Mouse (Mus musculus) midbrain, embryonic 14.5 days (tissue): ENCODE results near the gene Gna11. TPM values are rescaled to one million over a fixed set of nuclear protein-coding genes. Genes with fewer than 3 reads are reported as not detected.

Source experiments
- ATAC-seq: fragments of 200-750 bp; cut with Nextera tagmentation; 2 replicates; pipeline ENCODE4 v1.8.0; 2017; ENCODE audit warnings: moderate number of reproducible peaks, moderate library complexity; ENCODE audit not compliant: low FRiP score, low TSS enrichment
- DNase-seq: peaks from one replicate; pipeline ENCODE4 v3.0.0-alpha.2; 2015
- H3K27ac ChIP-seq: fragments of 300-500 bp; sonication (generic); replicated peaks from 2 replicates; pipeline ENCODE4 v1.5.1; 2014; ENCODE audit warnings: mild to moderate bottlenecking, low read depth, low read length, moderate library complexity
- H3K27me3 ChIP-seq: fragments of 300-500 bp; sonication (generic); 2 replicates; pipeline ENCODE4 v1.6.1; 2014; ENCODE audit warnings: low read length, control low read depth, mixed read lengths; ENCODE audit not compliant: control insufficient read depth, insufficient read depth
- H3K36me3 ChIP-seq: fragments of 300-500 bp; sonication (generic); 2 replicates; pipeline ENCODE4 v1.6.1; 2014; ENCODE audit warnings: low read length, control low read depth; ENCODE audit not compliant: control insufficient read depth, insufficient read depth
- H3K4me1 ChIP-seq: fragments of 300-500 bp; sonication (generic); 2 replicates; pipeline ENCODE4 v1.6.1; 2014; ENCODE audit warnings: mild to moderate bottlenecking, antibody characterized with exemption, low read length, control low read depth; ENCODE audit not compliant: control insufficient read depth, insufficient read depth
- H3K4me2 ChIP-seq: fragments of 300-500 bp; sonication (generic); 2 replicates; pipeline ENCODE4 v1.6.1; 2014; ENCODE audit warnings: mild to moderate bottlenecking, low read length, moderate library complexity
- H3K4me3 ChIP-seq: fragments of 300-500 bp; sonication (generic); replicated peaks from 2 replicates; pipeline ENCODE4 v1.5.1; 2014; ENCODE audit warnings: low read depth, low read length
- H3K9ac ChIP-seq: fragments of 300-500 bp; sonication (generic); replicated peaks from 2 replicates; pipeline ENCODE4 v1.6.1; 2014; ENCODE audit warnings: mild to moderate bottlenecking, low read length, moderate library complexity
- H3K9me3 ChIP-seq: fragments of 300-500 bp; sonication (generic); 2 replicates; pipeline ENCODE4 v1.6.1; 2016; ENCODE audit warnings: low read length, control low read depth, mixed read lengths; ENCODE audit not compliant: control insufficient read depth
- WGBS: fragments of 180-500 bp; shearing (Covaris S2); extraction: QIAGEN DNeasy Blood & Tissue Kit; methylation state at CpG from one replicate; pipeline ENCODE4 v1.1.7; 2014; 5-methylcytosine and 5-hydroxymethylcytosine counted together
- polyA plus RNA-seq: library from polyadenylated mRNA; unstranded; fragments of >200 nt; fragmentation: Nextera tagmentation; extraction: Ambion mirVana; gene quantifications from 2 replicates; pipeline ENCODE4 v1.2.1, GENCODE M21; 2014

Gene Gna11
- polyA plus RNA-seq, 1 experiment from 2014 or later, result 86.7 TPM

GRCm38 (mm10) chr10:81562411-81562810, 17.4 kb upstream of the Gna11 start:
- H3K36me3 ChIP-seq, result peaks cover 42% of the 10 kb centered on the region
- no peak overlapping the region for H3K4me3 ChIP-seq
- no peak overlapping the region for H3K27ac ChIP-seq
- no peak for ATAC-seq
- no peaks in the 10 kb centered on the region for H3K9me3 ChIP-seq
- H3K9ac ChIP-seq, result no peak overlapping the region
- peaks cover 28% of the 10 kb centered on the region for H3K4me1 ChIP-seq
- 0 out of 2 replicates have a peak overlapping the region, but pooled peaks have one; percentile 13 for H3K4me2 ChIP-seq
- H3K27me3 ChIP-seq, result peaks cover 27% of the 10 kb centered on the region; the same call in 1 of the 2 replicates
- WGBS, result 69% methylated on average over 6 of the region's 6 CpGs
- no peak for DNase-seq

- Histone ChIP-seq H3K36me3 (peaks cover 34% of the 10 kb centered on the region), H3K9me3 (no peaks in the 10 kb centered on the region), H3K4me3 (peak overlapping the region; percentile 87), H3K27ac (no peak overlapping the region), H3K4me1 (peaks cover 28% of the 10 kb centered on the region), H3K4me2 (peak overlapping the region; percentile 81), H3K27me3 (peaks cover 12% of the 10 kb centered on the region; the same call in 1 of the 2 replicates), H3K9ac (peak overlapping the region; percentile 99)
- 34% methylated on average over 15 of the region's 16 CpGs for WGBS
- no peak for ATAC-seq
- DNase-seq, result no peak
Measured at GRCm38 (mm10) chr10:81560719-81561459, 15.9 kb upstream of the Gna11 start.

- peak overlapping the region; percentile 89 for H3K27ac ChIP-seq
- H3K4me3 ChIP-seq, result peak overlapping the region; percentile 87
- ATAC-seq, result peak; percentile 32
- 1% methylated on average over 36 of the region's 36 CpGs for WGBS
- peak overlapping the region; percentile 99 for H3K9ac ChIP-seq
- H3K27me3 ChIP-seq, result peaks cover 2% of the 10 kb centered on the region; the same call in 1 of the 2 replicates
- peak overlapping the region; percentile 81 for H3K4me2 ChIP-seq
- peaks cover 28% of the 10 kb centered on the region for H3K4me1 ChIP-seq
- no peak for DNase-seq
- H3K9me3 ChIP-seq, result no peaks in the 10 kb centered on the region
- H3K36me3 ChIP-seq, result peaks cover 24% of the 10 kb centered on the region
Measured at GRCm38 (mm10) chr10:81559627-81560539, 14.9 kb upstream of the Gna11 start.

GRCm38 (mm10) chr10:81559163-81559626, 14.2 kb upstream of the Gna11 start, which contains the start of gene Aes:
Gene Aes (plus strand): TSS chr10:81559488.
- Histone ChIP-seq H3K9me3 (no peaks in the 10 kb centered on the region), H3K27me3 (no peaks in the 10 kb centered on the region), H3K4me2 (peak within 1 kb of the TSS; percentile 81), H3K9ac (peak within 1 kb of the TSS; percentile 99), H3K36me3 (peaks cover 17% of the 10 kb centered on the region), H3K4me3 (peak within 1 kb of the TSS; percentile 87), H3K4me1 (peaks cover 26% of the 10 kb centered on the region), H3K27ac (peak within 1 kb of the TSS; percentile 89)
- DNase-seq (peak; percentile 80), ATAC-seq (peak; percentile 66)
- WGBS, result 0% methylated on average over 44 of the region's 53 CpGs

GRCm38 (mm10) chr10:81557491-81557890, 12.5 kb upstream of the Gna11 start:
- Histone ChIP-seq H3K4me2 (no peak overlapping the region), H3K4me3 (no peak overlapping the region), H3K4me1 (peaks cover 12% of the 10 kb centered on the region), H3K36me3 (peaks cover 6% of the 10 kb centered on the region; the same call in 1 of the 2 replicates), H3K9me3 (no peaks in the 10 kb centered on the region), H3K27me3 (no peaks in the 10 kb centered on the region), H3K9ac (no peak overlapping the region), H3K27ac (no peak overlapping the region)
- 60% methylated on average over 1 of the region's 1 CpGs for WGBS
- ATAC-seq, result no peak
- DNase-seq, result no peak

- no peak overlapping the region for H3K4me2 ChIP-seq
- H3K4me3 ChIP-seq, result no peak overlapping the region
- no peak overlapping the region for H3K27ac ChIP-seq
- no peaks in the 10 kb centered on the region for H3K27me3 ChIP-seq
- DNase-seq, result no peak
- peaks cover 12% of the 10 kb centered on the region for H3K4me1 ChIP-seq
- H3K9ac ChIP-seq, result no peak overlapping the region
- H3K36me3 ChIP-seq, result peaks cover 2% of the 10 kb centered on the region; the same call in 1 of the 2 replicates
- H3K9me3 ChIP-seq, result no peaks in the 10 kb centered on the region
- ATAC-seq, result no peak
- 75% methylated on average over 3 of the region's 3 CpGs for WGBS
Measured at GRCm38 (mm10) chr10:81556282-81556681, 11.3 kb upstream of the Gna11 start.

- 87% methylated on average over 6 of the region's 6 CpGs for whole genome bisulfite sequencing
- H3K4me2 ChIP-seq, result no peak overlapping the region
- H3K9ac ChIP-seq, result no peak overlapping the region
- H3K27me3 ChIP-seq, result no peaks in the 10 kb centered on the region; the same call in 1 of the 2 replicates
- no peak overlapping the region for H3K27ac ChIP-seq
- H3K4me3 ChIP-seq, result no peak overlapping the region
- no peaks in the 10 kb centered on the region for H3K36me3 ChIP-seq
- no peak for ATAC-seq
- no peaks in the 10 kb centered on the region for H3K9me3 ChIP-seq
- peaks cover 4% of the 10 kb centered on the region; the same call in 1 of the 2 replicates for H3K4me1 ChIP-seq
- no peak for DNase-seq
Measured at GRCm38 (mm10) chr10:81553807-81554755, 9.1 kb upstream of the Gna11 start.

- Histone ChIP-seq H3K27me3 (no peaks in the 10 kb centered on the region; the same call in 1 of the 2 replicates), H3K36me3 (no peaks in the 10 kb centered on the region), H3K4me3 (no peak overlapping the region), H3K27ac (no peak overlapping the region), H3K9ac (no peak overlapping the region), H3K9me3 (no peaks in the 10 kb centered on the region), H3K4me1 (no peaks in the 10 kb centered on the region), H3K4me2 (no peak overlapping the region)
- no peak for ATAC-seq
- no peak for DNase-seq
- WGBS, result 82% methylated on average over 5 of the region's 5 CpGs
Measured at GRCm38 (mm10) chr10:81553232-81553631, 8.2 kb upstream of the Gna11 start.
